Mouse (Mus musculus) kidney, embryonic 15.5 days (tissue): ENCODE results near the gene Xk. TPM values are rescaled to one million over a fixed set of nuclear protein-coding genes. Genes with fewer than 3 reads are reported as not detected.
"Not testable (repeated sequence)": the region's sequence is repeated elsewhere in the genome, so short reads cannot be mapped to it uniquely, and the experiment has no call there.

ENCODE experiments used
- ATAC-seq: fragments of 200-750 bp; cut with Nextera tagmentation; replicated peaks from 2 replicates; pipeline ENCODE4 v1.8.0; 2017; ENCODE audit warnings: moderate TSS enrichment; ENCODE audit not compliant: low FRiP score
- H3K27ac ChIP-seq: fragments of 300-500 bp; sonication (generic); 2 replicates; pipeline ENCODE4 v1.5.1; 2015; ENCODE audit warnings: mild to moderate bottlenecking, inconsistent platforms
- H3K27me3 ChIP-seq: fragments of 300-500 bp; sonication (generic); 2 replicates; pipeline ENCODE4 v1.6.1; 2015; ENCODE audit warnings: inconsistent platforms
- H3K36me3 ChIP-seq: fragments of 300-500 bp; sonication (generic); 2 replicates; pipeline ENCODE4 v1.6.1; 2015; ENCODE audit warnings: inconsistent platforms
- H3K4me1 ChIP-seq: fragments of 300-500 bp; sonication (generic); 2 replicates; pipeline ENCODE4 v1.6.1; 2015; ENCODE audit warnings: inconsistent platforms
- H3K4me2 ChIP-seq: fragments of 300-500 bp; sonication (generic); 2 replicates; pipeline ENCODE4 v1.6.1; 2015; ENCODE audit warnings: moderate library complexity, mild to moderate bottlenecking, inconsistent platforms
- H3K4me3 ChIP-seq: fragments of 300-500 bp; sonication (generic); replicated peaks from 2 replicates; pipeline ENCODE4 v1.5.1; 2015; ENCODE audit warnings: mild to moderate bottlenecking, inconsistent platforms
- H3K9ac ChIP-seq: fragments of 300-500 bp; sonication (generic); 2 replicates; pipeline ENCODE4 v1.6.1; 2015; ENCODE audit warnings: mild to moderate bottlenecking, inconsistent platforms
- H3K9me3 ChIP-seq: fragments of 300-500 bp; sonication (generic); replicated peaks from 2 replicates; pipeline ENCODE4 v1.6.1; 2016; ENCODE audit warnings: inconsistent platforms
- whole genome bisulfite sequencing: fragments of 180-500 bp; shearing (Covaris S2); methylation state at CpG from one replicate; pipeline ENCODE4 v1.1.7; 2015; ENCODE audit warnings: mixed read lengths; 5-methylcytosine and 5-hydroxymethylcytosine counted together
- polyA plus RNA-seq: library from polyadenylated mRNA; unstranded; fragments of >200 nt; fragmentation: Nextera tagmentation; extraction: Ambion mirVana; gene quantifications from 2 replicates; pipeline ENCODE4 v1.2.1, GENCODE M21; 2015

Gene Xk
- polyA plus RNA-seq, 1 experiment from 2014 or later, result 2.2 TPM

- H3K9ac ChIP-seq, result no peak overlapping the region
- H3K9me3 ChIP-seq, result no peaks in the 10 kb centered on the region
- H3K36me3 ChIP-seq, result no peaks in the 10 kb centered on the region
- H3K27ac ChIP-seq, result no peak overlapping the region
- 81% methylated on average over 3 of the region's 3 CpGs for WGBS
- H3K4me1 ChIP-seq, result no peaks in the 10 kb centered on the region
- H3K27me3 ChIP-seq, result no peaks in the 10 kb centered on the region
- no peak overlapping the region for H3K4me2 ChIP-seq
- no peak for ATAC-seq
- H3K4me3 ChIP-seq, result no peak overlapping the region
Measured at GRCm38 (mm10) chrX:9271112-9271511, 1.4 kb upstream of the Xk start.

GRCm38 (mm10) chrX:9271947-9272459, 553 bp upstream of the Xk start:
- H3K4me1 ChIP-seq, result no peaks in the 10 kb centered on the region
- WGBS, result 23% methylated on average over 8 of the region's 8 CpGs
- peak overlapping the region; percentile 59 for H3K4me3 ChIP-seq
- H3K4me2 ChIP-seq, result peak overlapping the region; percentile 61
- ATAC-seq, result no peak; the same call in 1 of the 2 replicates
- H3K27ac ChIP-seq, result no peak overlapping the region
- no peaks in the 10 kb centered on the region for H3K36me3 ChIP-seq
- no peaks in the 10 kb centered on the region for H3K9me3 ChIP-seq
- no peaks in the 10 kb centered on the region for H3K27me3 ChIP-seq
- no peak overlapping the region for H3K9ac ChIP-seq

- Histone ChIP-seq H3K4me1 (no peaks in the 10 kb centered on the region), H3K4me3 (peak overlapping the region; percentile 59), H3K4me2 (peak overlapping the region; percentile 61), H3K27ac (no peak overlapping the region), H3K27me3 (no peaks in the 10 kb centered on the region), H3K36me3 (no peaks in the 10 kb centered on the region), H3K9ac (no peak overlapping the region), H3K9me3 (no peaks in the 10 kb centered on the region)
- no peak for ATAC-seq
- 66% methylated on average over 12 of the region's 12 CpGs for WGBS
Measured at GRCm38 (mm10) chrX:9273377-9274002, 934 bp downstream of the Xk start.

- H3K9me3 ChIP-seq, result no peaks in the 10 kb centered on the region
- H3K4me2 ChIP-seq, result no peak overlapping the region
- H3K27ac ChIP-seq, result no peak overlapping the region
- WGBS, result 80% methylated on average over 8 of the region's 8 CpGs
- no peak for ATAC-seq
- no peaks in the 10 kb centered on the region for H3K4me1 ChIP-seq
- H3K27me3 ChIP-seq, result no peaks in the 10 kb centered on the region
- H3K4me3 ChIP-seq, result no peak overlapping the region
- H3K36me3 ChIP-seq, result no peaks in the 10 kb centered on the region
- H3K9ac ChIP-seq, result no peak overlapping the region
Measured at GRCm38 (mm10) chrX:9274321-9274720, 1.8 kb downstream of the Xk start.

- not testable (repeated sequence) for H3K27me3 ChIP-seq, H3K4me1 ChIP-seq, H3K9me3 ChIP-seq, H3K4me2 ChIP-seq, H3K27ac ChIP-seq, H3K9ac ChIP-seq, ATAC-seq, H3K36me3 ChIP-seq, H3K4me3 ChIP-seq
- WGBS, result no CpG with 5 or more reads among the region's 1 CpGs
Measured at GRCm38 (mm10) chrX:9283464-9283863, 10.9 kb downstream of the Xk start, which contains the start of gene H2al1m. TSS of gene H2al1m (plus strand) at chrX:9283764.

DNA sequence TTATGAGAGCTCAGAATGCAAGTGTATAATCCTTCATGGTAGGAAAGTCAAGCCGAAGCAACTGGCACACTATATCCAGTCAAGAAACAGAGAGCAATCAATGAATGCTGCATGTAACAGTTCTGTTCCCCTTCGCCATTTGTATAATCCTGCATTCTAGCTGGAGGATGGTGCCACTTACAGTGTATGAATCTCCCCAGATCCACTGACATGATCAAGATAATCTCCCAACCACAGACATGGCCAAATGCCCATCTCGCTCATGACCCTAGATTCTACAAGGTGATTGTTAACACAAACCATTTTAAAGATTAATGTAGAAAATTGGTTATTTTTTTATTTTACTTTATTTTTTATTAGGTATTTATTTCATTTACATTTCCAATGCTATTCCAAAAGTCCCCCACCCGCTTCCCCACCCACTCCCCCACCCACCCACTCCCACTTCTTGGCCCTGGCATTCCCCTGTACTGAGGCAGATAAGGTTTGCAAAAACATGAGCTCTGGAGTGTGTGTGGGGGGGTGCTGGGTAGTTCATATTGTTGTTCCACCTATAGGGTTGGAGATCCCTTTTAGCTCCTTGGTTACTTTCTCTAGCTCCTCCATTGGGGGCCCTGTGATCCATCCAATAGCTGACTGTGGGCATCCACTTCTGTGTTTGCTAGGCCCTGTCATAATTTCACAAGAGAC, 20.7 kb downstream of the Xk start:
- not testable (repeated sequence) for H3K4me3 ChIP-seq, H3K27ac ChIP-seq, ATAC-seq, H3K9ac ChIP-seq, H3K36me3 ChIP-seq, H3K27me3 ChIP-seq, H3K4me1 ChIP-seq, H3K4me2 ChIP-seq, H3K9me3 ChIP-seq
- 85% methylated on average over 4 of the region's 4 CpGs for WGBS

GRCm38 (mm10) chrX:9298413-9298864, 25.9 kb downstream of the Xk start:
- 88% methylated on average over 5 of the region's 5 CpGs for WGBS
- ATAC-seq, result peak; percentile 64; the same call in 1 of the 2 replicates
- Histone ChIP-seq H3K4me2 (no peak overlapping the region), H3K4me3 (no peak overlapping the region), H3K9me3 (no peaks in the 10 kb centered on the region), H3K36me3 (no peaks in the 10 kb centered on the region), H3K27me3 (no peaks in the 10 kb centered on the region), H3K27ac (no peak overlapping the region), H3K4me1 (no peaks in the 10 kb centered on the region), H3K9ac (no peak overlapping the region)

DNA sequence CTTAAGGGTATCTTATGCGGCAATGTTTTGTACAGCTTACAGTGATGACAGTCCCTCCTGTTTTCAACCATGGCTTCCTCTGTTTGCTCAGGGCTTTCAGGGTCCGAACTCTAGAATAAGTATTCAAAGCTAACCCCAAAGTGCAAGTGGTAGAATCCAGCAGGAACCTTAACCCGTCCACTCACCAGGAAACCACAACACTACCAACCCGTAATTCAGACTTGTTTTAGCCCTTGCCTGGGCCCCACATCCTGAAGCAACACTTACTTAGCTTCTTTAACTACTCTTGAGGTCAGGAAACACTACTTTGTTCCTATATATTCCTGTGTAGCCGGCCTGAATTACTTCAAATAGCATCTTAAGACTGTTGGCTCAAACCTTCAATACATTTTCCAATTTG, 30.2 kb downstream of the Xk start:
- Histone ChIP-seq H3K9ac (no peak overlapping the region), H3K4me2 (no peak overlapping the region), H3K4me3 (no peak overlapping the region), H3K27me3 (no peaks in the 10 kb centered on the region), H3K27ac (no peak overlapping the region), H3K36me3 (no peaks in the 10 kb centered on the region), H3K4me1 (no peaks in the 10 kb centered on the region), H3K9me3 (no peaks in the 10 kb centered on the region)
- 78% methylated on average over 5 of the region's 5 CpGs for WGBS
- ATAC-seq, result no peak

GRCm38 (mm10) chrX:9303455-9303854, 30.9 kb downstream of the Xk start:
- WGBS, result 78% methylated on average over 1 of the region's 1 CpGs
- Histone ChIP-seq H3K27ac (no peak overlapping the region), H3K36me3 (no peaks in the 10 kb centered on the region), H3K4me2 (no peak overlapping the region), H3K27me3 (no peaks in the 10 kb centered on the region), H3K4me1 (no peaks in the 10 kb centered on the region), H3K4me3 (no peak overlapping the region), H3K9ac (no peak overlapping the region), H3K9me3 (no peaks in the 10 kb centered on the region)
- no peak for ATAC-seq

DNA sequence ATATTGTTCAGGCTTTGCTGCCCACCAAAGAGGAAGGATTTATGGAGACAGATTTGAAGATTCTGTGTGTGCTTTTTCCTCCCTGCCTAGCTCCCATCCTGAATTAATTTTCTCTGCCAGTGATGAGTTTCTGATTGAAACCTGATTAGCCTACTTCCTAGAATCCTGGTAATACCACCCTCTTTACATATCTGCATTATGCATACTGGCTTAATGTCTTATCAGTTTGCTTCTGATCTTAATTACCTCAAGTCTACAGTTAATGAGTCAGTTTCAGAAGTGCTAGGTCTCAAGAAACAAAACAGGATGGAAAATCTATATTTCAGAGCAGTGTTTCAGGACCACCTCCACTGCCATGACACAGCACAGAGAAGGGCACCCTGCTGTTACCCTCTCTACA, 43.9 kb downstream of the Xk start:
- H3K27ac ChIP-seq, ATAC-seq, H3K27me3 ChIP-seq, H3K9me3 ChIP-seq, H3K36me3 ChIP-seq, H3K4me1 ChIP-seq, H3K9ac ChIP-seq, H3K4me2 ChIP-seq, H3K4me3 ChIP-seq: not testable (repeated sequence)

GRCm38 (mm10) chrX:9327954-9328353, 55.4 kb downstream of the Xk start:
- not testable (repeated sequence) for H3K36me3 ChIP-seq, H3K27me3 ChIP-seq, H3K4me3 ChIP-seq, H3K27ac ChIP-seq, ATAC-seq, H3K4me2 ChIP-seq, H3K9me3 ChIP-seq, H3K4me1 ChIP-seq, H3K9ac ChIP-seq
- 94% methylated on average over 26 of the region's 26 CpGs for WGBS

GRCm38 (mm10) chrX:9332366-9332962, 59.9 kb downstream of the Xk start:
- not testable (repeated sequence) for H3K27me3 ChIP-seq, H3K36me3 ChIP-seq, ATAC-seq, H3K9ac ChIP-seq, H3K4me2 ChIP-seq, H3K4me3 ChIP-seq, H3K9me3 ChIP-seq, H3K27ac ChIP-seq, H3K4me1 ChIP-seq
- WGBS, result 81% methylated on average over 12 of the region's 12 CpGs
